Comparison of ENCODE assay signal across 8 mouse cellular contexts in genomic region chr13:112909663-112910062, GRCm38 (mm10). TPM values are rescaled to one million over a fixed set of nuclear protein-coding genes. Genes with fewer than 3 reads are reported as not detected.
DNase-seq lines count a peak whose midpoint lies in the region; ATAC-seq and TF ChIP-seq lines count a peak whose summit lies in the region.

No protein-coding gene starts in this region.

- no peak overlapping the region for H3K27ac ChIP-seq in layer of hippocampus, adult 2 months
- no peak overlapping the region for H3K27ac ChIP-seq in embryonic facial prominence, embryonic 10.5 days (replicated peaks)
- H3K27ac ChIP-seq in limb, embryonic 14.5 days (replicated peaks; ENCODE audit: low read depth, low read length): no peak overlapping the region

- TF ChIP-seq POLR2A in limb, embryonic 14.5 days (IDR thresholded peaks at IDR 0.05; ENCODE audit: borderline replicate concordance, extremely low read depth, insufficient read depth, insufficient read length): no peak

- H3K27me3 ChIP-seq in embryonic facial prominence, embryonic 10.5 days (replicated peaks; ENCODE audit: low read depth, poor library complexity, severe bottlenecking): no peaks in the 10 kb centered on the region
- no peaks in the 10 kb centered on the region for H3K27me3 ChIP-seq in limb, embryonic 14.5 days (ENCODE audit: control insufficient read depth, insufficient read depth, low read length)

- H3K36me3 ChIP-seq in embryonic facial prominence, embryonic 10.5 days (replicated peaks): peaks cover 94% of the 10 kb centered on the region
- peaks cover 64% of the 10 kb centered on the region for H3K36me3 ChIP-seq in limb, embryonic 14.5 days (ENCODE audit: control insufficient read depth, insufficient read depth, low read length)

- WGBS in embryonic facial prominence, embryonic 10.5 days: 75% methylated on average over 4 of the region's 4 CpGs
- 68% methylated on average over 4 of the region's 4 CpGs for WGBS in limb, embryonic 14.5 days

- no peak overlapping the region for H3K9ac ChIP-seq in limb, embryonic 14.5 days (ENCODE audit: low read depth, low read length, severe bottlenecking)

- no peak overlapping the region for H3K4me3 ChIP-seq in layer of hippocampus, adult 2 months
- H3K4me3 ChIP-seq in embryonic facial prominence, embryonic 10.5 days: no peak overlapping the region
- H3K4me3 ChIP-seq in limb, embryonic 14.5 days (replicated peaks; ENCODE audit: low read length): no peak overlapping the region

- no peaks in the 10 kb centered on the region for H3K9me3 ChIP-seq in embryonic facial prominence, embryonic 10.5 days
- no peaks in the 10 kb centered on the region for H3K9me3 ChIP-seq in limb, embryonic 14.5 days (ENCODE audit: control insufficient read depth, low read length)

- peak; percentile 19 for DNase-seq in cerebellum, adult 8-10 months
- DNase-seq in cerebellum, adult 11 months: no peak
- peak; percentile 16 to 46 for DNase-seq in layer of hippocampus, adult 2 months (ENCODE audit: low spot score in 2 of 2)
- no peak for DNase-seq in layer of hippocampus, adult 9-10 months (ENCODE audit: low spot score)
- DNase-seq in NIH3T3 (ENCODE audit: low read depth): peak; percentile 64
- peak; percentile 34 for DNase-seq in embryonic facial prominence, embryonic 10.5 days (ENCODE audit: low spot score)
- DNase-seq in limb, embryonic 14.5 days (ENCODE audit: low spot score): peak; percentile 40
- DNase-seq in spleen, postnatal 4 days (ENCODE audit: low spot score in 2 of 2): peak; percentile 42 to 67

- no peak for ATAC-seq in limb, embryonic 14.5 days (ENCODE audit: low FRiP score, low read depth)

- H3K4me1 ChIP-seq in embryonic facial prominence, embryonic 10.5 days: no peaks in the 10 kb centered on the region
- H3K4me1 ChIP-seq in limb, embryonic 14.5 days (ENCODE audit: control insufficient read depth, insufficient read depth, low read length): no peaks in the 10 kb centered on the region

- no peak overlapping the region for H3K4me2 ChIP-seq in limb, embryonic 14.5 days (replicated peaks; ENCODE audit: low read depth, low read length, severe bottlenecking)

- peak; percentile 83 for TF ChIP-seq CTCF in layer of hippocampus, adult 2 months (conservative IDR thresholded peaks at IDR 0.05)

RNA-seq across cellular contexts. Expression of gene Mtrex, which starts 17.5 kb away (rescaled TPM):
- total RNA-seq in layer of hippocampus, adult 2 months (2021): 10 to 100 TPM; 46.3 to 49.2 TPM
- polyA plus RNA-seq in embryonic facial prominence, embryonic 10.5 days (2016; fragmentation: Nextera tagmentation; extraction: Ambion mirVana): 94.3 and 107 TPM in 2 replicates
- polyA plus RNA-seq in limb, embryonic 14.5 days (2012; rRNA removed): 41.3 and 50.8 TPM in 2 replicates
- 60.2 and 69.3 TPM in 2 replicates for polyA plus RNA-seq in limb, embryonic 14.5 days (2014; fragmentation: Nextera tagmentation; extraction: Ambion mirVana)

RNA-seq across cellular contexts. Expression of gene Dhx29, which starts 17.6 kb away (rescaled TPM):
- 10 to 100 TPM; 23.5 to 26.0 TPM for total RNA-seq in layer of hippocampus, adult 2 months (2021)
- 32.6 and 33.7 TPM in 2 replicates for polyA plus RNA-seq in embryonic facial prominence, embryonic 10.5 days (2016; fragmentation: Nextera tagmentation; extraction: Ambion mirVana)
- 10.4 and 13.2 TPM in 2 replicates for polyA plus RNA-seq in limb, embryonic 14.5 days (2012; rRNA removed)
- polyA plus RNA-seq in limb, embryonic 14.5 days (2014; fragmentation: Nextera tagmentation; extraction: Ambion mirVana): 20.5 and 24.6 TPM in 2 replicates

Comparison
In these comparisons a context has a peak if more than half of its experiments do, and no peak if none do; other contexts are left out.
1. DNase-seq: peak in cerebellum, adult 8-10 months (single experiment), layer of hippocampus, adult 2 months (2 of 2), NIH3T3 (single experiment), embryonic facial prominence, embryonic 10.5 days (single experiment), limb, embryonic 14.5 days (single experiment) and spleen, postnatal 4 days (2 of 2); none in cerebellum, adult 11 months (single experiment) and layer of hippocampus, adult 9-10 months (single experiment).